Mouse (Mus musculus) brain, adult 2 months (tissue): ENCODE measurements around the gene Prr11.
"Not testable (repeated sequence)": the region's sequence is repeated elsewhere in the genome, so short reads cannot be mapped to it uniquely, and the experiment has no call there.

Experiments
- DNase-seq: peaks from one replicate; pipeline ENCODE4 v3.0.0; 2011; ENCODE audit warnings: low read depth, low spot score

The Prr11 gene

GRCm38 (mm10) chr11:87048900-87049299, 59.6 kb downstream of the Prr11 start:
- not testable (repeated sequence) for DNase-seq

GRCm38 (mm10) chr11:87046968-87047367, 61.5 kb downstream of the Prr11 start:
- DNase-seq = no peak

- no peak for DNase-seq
Observed at GRCm38 (mm10) chr11:87043052-87043451, 65.5 kb downstream of the Prr11 start.

GRCm38 (mm10) chr11:87039307-87039963, 69.1 kb downstream of the Prr11 start:
- peak; percentile 43 for DNase-seq
